Mouse (Mus musculus): Measurements from ENCODE around the gene Otop3. TPM values are rescaled to one million over a fixed set of nuclear protein-coding genes. Genes with fewer than 3 reads are reported as not detected.
A peak's percentile ranks its signal among the peaks of the same experiment; 100 is the strongest.

Otop3 gene
- polyA plus RNA-seq, 1 experiment from 2014 or later, result not detected

DNA sequence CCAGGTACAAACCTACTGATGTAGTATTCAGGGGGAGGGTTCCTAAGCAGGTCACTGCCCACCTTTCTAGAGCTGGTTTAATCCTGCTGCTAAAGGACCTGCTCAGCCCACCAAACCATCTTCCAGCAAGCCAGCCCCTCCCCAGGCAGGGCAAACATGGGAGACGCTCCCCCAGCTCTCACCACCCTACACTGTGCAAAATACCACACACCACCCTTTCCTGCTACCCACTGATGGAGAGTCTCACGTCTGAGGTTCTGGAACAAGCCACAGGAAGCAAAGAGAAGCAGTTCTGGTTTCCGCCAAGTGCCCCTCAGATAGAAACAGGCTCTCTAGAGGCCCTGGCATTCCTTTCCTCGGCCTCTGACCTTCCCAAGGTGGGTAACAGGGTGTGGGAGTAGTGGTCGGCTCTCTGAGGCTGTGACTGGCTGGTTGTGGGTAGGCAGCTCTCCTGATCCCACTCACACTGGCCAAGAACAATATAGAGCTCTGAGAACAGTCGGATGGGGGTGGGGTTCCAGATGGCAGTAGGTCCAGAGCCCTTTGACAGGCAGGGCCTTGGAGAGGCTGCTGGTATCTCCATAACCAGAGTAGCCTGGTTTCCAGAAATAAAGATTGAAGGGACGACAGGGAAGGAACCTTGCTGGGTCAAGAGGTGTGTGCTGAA lies 31.6 kb downstream of the Otop3 start:
- Histone ChIP-seq H3K4me3 (ENCODE audit: low read depth, low read length) (peak overlapping the region; percentile 54), H3K27me3 (replicated peaks; ENCODE audit: insufficient read depth, low read length) (no peaks in the 10 kb centered on the region), H3K36me3 (ENCODE audit: insufficient read depth, low read length) (no peaks in the 10 kb centered on the region), H3K4me2 (replicated peaks; ENCODE audit: low read depth, low read length) (peak overlapping the region; percentile 81), H3K27ac (ENCODE audit: low read length) (peak overlapping the region; percentile 57; the same call in 1 of the 2 replicates), H3K4me1 (ENCODE audit: insufficient read depth, low read depth, low read length) (peaks cover 10% of the 10 kb centered on the region), H3K9ac (replicated peaks; ENCODE audit: low read depth) (no peak overlapping the region), H3K9me3 (ENCODE audit: low read length) (no peaks in the 10 kb centered on the region)
- 21% methylated on average over 7 of the region's 7 CpGs for WGBS
- DNase-seq (ENCODE audit: low spot score), result peak; percentile 21
- ATAC-seq, result no peak; the same call in 1 of the 2 replicates
- no peak for TF ChIP-seq EP300 (IDR thresholded peaks at IDR 0.05)
- no peak for TF ChIP-seq CTCF (IDR thresholded peaks at IDR 0.05)

DNA sequence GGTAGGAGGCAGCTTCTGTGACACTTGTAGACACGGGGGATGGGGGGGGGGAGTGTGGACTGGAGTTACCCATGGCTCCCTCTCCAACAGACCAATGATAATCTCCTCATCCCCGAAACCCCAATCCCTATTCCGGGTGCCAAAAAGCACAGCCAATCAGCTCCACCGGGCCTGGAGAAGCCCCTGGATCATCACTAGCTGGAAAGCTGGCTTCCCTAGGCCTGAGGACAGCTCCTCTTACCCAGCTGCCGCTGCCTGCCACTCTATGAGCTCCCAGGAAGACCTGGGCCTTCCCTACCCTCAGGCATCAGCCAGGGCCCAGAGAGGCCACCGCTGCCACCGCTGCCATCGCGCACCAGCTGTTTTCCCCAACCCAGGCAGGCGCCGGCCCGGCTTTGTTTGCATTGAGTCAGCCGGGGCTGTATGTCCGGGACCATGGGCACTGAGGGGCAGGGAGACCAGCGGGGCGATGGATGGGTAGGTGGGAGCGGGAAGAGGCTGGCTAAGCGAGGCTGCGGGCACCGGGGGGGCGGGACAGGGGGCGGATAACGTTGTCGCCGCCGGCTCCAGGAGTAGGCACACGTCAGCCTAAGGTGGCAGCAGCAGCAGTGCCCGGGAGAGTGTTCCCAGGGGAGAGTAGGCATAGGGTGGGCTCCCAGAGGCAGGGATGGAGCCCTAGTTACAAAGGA lies 32.3 kb downstream of the Otop3 start:
- Histone ChIP-seq H3K9ac (replicated peaks; ENCODE audit: low read depth) (peak overlapping the region; percentile 48), H3K4me3 (ENCODE audit: low read depth, low read length) (peak overlapping the region; percentile 54), H3K27me3 (replicated peaks; ENCODE audit: insufficient read depth, low read length) (no peaks in the 10 kb centered on the region), H3K36me3 (ENCODE audit: insufficient read depth, low read length) (no peaks in the 10 kb centered on the region), H3K9me3 (ENCODE audit: low read length) (no peaks in the 10 kb centered on the region), H3K4me2 (replicated peaks; ENCODE audit: low read depth, low read length) (peak overlapping the region; percentile 81), H3K4me1 (ENCODE audit: insufficient read depth, low read depth, low read length) (peaks cover 10% of the 10 kb centered on the region), H3K27ac (ENCODE audit: low read length) (0 out of 2 replicates have a peak overlapping the region, but pooled peaks have one; percentile 57)
- WGBS, result 6% methylated on average over 28 of the region's 28 CpGs
- peak; percentile 58 for ATAC-seq
- TF ChIP-seq CTCF (IDR thresholded peaks at IDR 0.05), result no peak
- TF ChIP-seq EP300 (IDR thresholded peaks at IDR 0.05), result no peak
- DNase-seq (ENCODE audit: low spot score), result no peak

DNA sequence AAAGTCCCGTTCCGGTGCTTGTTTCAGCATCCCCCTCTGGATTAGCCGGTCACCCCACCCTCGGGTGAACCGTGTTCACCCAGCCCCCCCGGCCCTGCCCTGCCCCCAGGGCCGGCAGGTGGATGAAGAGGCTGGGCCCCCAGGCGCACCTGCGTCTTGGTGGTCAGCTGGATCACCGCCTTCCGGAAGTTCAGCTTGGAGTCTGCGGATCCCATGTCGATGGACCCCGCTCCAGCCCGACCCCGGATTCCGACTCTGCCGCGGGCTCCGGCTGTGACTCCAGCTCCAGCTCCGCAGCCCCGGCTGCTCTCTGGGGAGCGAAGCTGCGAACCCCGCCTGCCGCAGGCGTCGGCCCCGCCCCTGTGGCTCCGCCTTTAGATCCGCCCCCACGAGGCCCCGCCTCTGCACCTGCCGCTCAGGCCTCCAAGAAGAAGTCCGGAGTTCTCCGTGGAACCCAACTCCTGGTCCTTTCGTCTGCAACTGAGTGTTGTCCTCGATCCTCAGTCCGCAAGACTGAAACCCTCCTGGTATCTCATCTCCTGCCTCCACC lies 32.9 kb downstream of the Otop3 start, which contains the start of gene Hid1:
Hid1 (minus strand) TSS at position 362 of the 550 bp plus-strand sequence.
- WGBS, result 2% methylated on average over 36 of the region's 39 CpGs
- H3K36me3 ChIP-seq (ENCODE audit: insufficient read depth, low read length), result no peaks in the 10 kb centered on the region
- peak; percentile 88 for ATAC-seq
- peaks cover 10% of the 10 kb centered on the region for H3K4me1 ChIP-seq (ENCODE audit: insufficient read depth, low read depth, low read length)
- peak within 1 kb of the TSS; percentile 48 for H3K9ac ChIP-seq (replicated peaks; ENCODE audit: low read depth)
- H3K4me2 ChIP-seq (replicated peaks; ENCODE audit: low read depth, low read length), result peak within 1 kb of the TSS; percentile 81
- no peak within 1 kb of the TSS for H3K27ac ChIP-seq (ENCODE audit: low read length)
- no peaks in the 10 kb centered on the region for H3K9me3 ChIP-seq (ENCODE audit: low read length)
- peak; percentile 77 for DNase-seq (ENCODE audit: low spot score)
- peak within 1 kb of the TSS; percentile 54 for H3K4me3 ChIP-seq (ENCODE audit: low read depth, low read length)
- H3K27me3 ChIP-seq (replicated peaks; ENCODE audit: insufficient read depth, low read length), result no peaks in the 10 kb centered on the region
- TF ChIP-seq CTCF (IDR thresholded peaks at IDR 0.05), result no peak
- no peak for TF ChIP-seq EP300 (IDR thresholded peaks at IDR 0.05)

DNA sequence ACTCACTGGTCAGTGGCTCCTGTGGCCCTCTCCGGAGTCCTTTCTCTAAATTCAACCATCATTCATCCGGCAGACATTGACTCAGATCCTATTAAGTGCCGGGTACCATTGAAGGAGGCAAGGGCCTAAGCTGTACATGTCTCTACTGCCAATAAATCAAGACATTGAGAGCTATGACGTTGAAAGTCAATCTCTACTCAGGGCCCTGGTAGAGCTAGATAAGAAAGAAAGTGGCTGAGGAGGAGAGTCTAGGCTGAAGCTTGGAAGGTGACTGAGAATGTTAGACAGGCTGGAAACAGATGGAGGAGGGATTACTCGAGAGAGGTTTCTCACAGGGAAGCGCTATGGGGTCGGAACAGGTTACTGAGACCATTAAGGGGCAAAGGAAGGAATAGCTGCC lies 35.8 kb downstream of the Otop3 start:
- H3K9ac ChIP-seq (replicated peaks; ENCODE audit: low read depth), result no peak overlapping the region
- no peaks in the 10 kb centered on the region for H3K36me3 ChIP-seq (ENCODE audit: insufficient read depth, low read length)
- DNase-seq (ENCODE audit: low spot score) (no peak), ATAC-seq (no peak)
- WGBS, result 49% methylated on average over 7 of the region's 7 CpGs
- no peak for TF ChIP-seq CTCF (IDR thresholded peaks at IDR 0.05)
- TF ChIP-seq EP300 (IDR thresholded peaks at IDR 0.05), result no peak
- no peaks in the 10 kb centered on the region for H3K9me3 ChIP-seq (ENCODE audit: low read length)
- no peak overlapping the region for H3K4me3 ChIP-seq (ENCODE audit: low read depth, low read length)
- H3K27ac ChIP-seq (ENCODE audit: low read length), result no peak overlapping the region
- H3K4me1 ChIP-seq (ENCODE audit: insufficient read depth, low read depth, low read length), result peaks cover 15% of the 10 kb centered on the region
- H3K4me2 ChIP-seq (replicated peaks; ENCODE audit: low read depth, low read length), result no peak overlapping the region
- H3K27me3 ChIP-seq (replicated peaks; ENCODE audit: insufficient read depth, low read length), result peaks cover 3% of the 10 kb centered on the region; the same call in 1 of the 2 replicates

DNA sequence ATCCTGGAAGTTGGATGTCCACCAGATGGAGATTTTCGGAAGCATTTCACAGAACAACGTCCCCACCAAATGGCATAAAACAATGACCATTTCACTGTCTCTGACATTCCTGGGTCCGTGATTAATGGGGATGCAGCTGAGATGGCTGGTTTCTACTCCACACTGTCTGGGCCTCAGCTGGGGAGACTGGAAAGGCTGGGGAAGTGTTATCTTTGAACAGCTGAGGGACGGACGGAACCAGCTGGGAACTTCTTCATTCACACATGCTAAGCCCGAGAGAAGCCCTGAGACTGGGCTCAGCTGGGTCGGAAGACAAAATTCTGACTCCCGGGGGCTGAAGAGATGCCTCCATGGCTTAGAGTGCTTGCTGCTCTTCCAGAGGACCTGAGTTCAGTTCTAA lies 36.8 kb downstream of the Otop3 start:
- Histone ChIP-seq H3K36me3 (ENCODE audit: insufficient read depth, low read length) (no peaks in the 10 kb centered on the region), H3K9me3 (ENCODE audit: low read length) (no peaks in the 10 kb centered on the region), H3K27me3 (replicated peaks; ENCODE audit: insufficient read depth, low read length) (peaks cover 3% of the 10 kb centered on the region; the same call in 1 of the 2 replicates), H3K4me2 (replicated peaks; ENCODE audit: low read depth, low read length) (no peak overlapping the region), H3K4me1 (ENCODE audit: insufficient read depth, low read depth, low read length) (peaks cover 8% of the 10 kb centered on the region), H3K4me3 (ENCODE audit: low read depth, low read length) (no peak overlapping the region), H3K9ac (replicated peaks; ENCODE audit: low read depth) (no peak overlapping the region), H3K27ac (ENCODE audit: low read length) (no peak overlapping the region)
- DNase-seq (ENCODE audit: low spot score) (no peak), ATAC-seq (no peak)
- WGBS, result 55% methylated on average over 8 of the region's 8 CpGs
- no peak for TF ChIP-seq EP300 (IDR thresholded peaks at IDR 0.05)
- no peak for TF ChIP-seq CTCF (IDR thresholded peaks at IDR 0.05)

DNA sequence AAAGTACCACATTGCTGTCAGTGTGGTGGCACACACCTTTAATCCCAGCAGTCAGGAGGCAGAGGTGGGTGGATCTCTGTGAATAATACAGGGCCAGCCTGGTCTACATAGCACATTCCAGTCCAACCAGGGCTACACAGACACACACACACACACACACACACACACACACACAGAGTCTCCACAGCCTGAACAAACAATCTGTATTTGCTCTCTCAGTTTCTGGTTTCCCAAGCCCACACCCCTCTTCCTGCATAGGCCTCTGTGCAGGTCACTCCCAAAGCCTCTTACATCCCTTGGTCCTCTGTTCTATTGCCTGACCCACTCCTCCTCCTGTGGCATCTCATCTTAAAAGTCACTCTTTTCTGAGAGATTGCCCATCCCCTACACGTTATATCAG lies 37.5 kb downstream of the Otop3 start:
- H3K4me3 ChIP-seq (ENCODE audit: low read depth, low read length), result no peak overlapping the region
- WGBS, result 61% methylated on average over 1 of the region's 1 CpGs
- peaks cover 5% of the 10 kb centered on the region; the same call in 1 of the 2 replicates for H3K4me1 ChIP-seq (ENCODE audit: insufficient read depth, low read depth, low read length)
- no peak overlapping the region for H3K4me2 ChIP-seq (replicated peaks; ENCODE audit: low read depth, low read length)
- no peak overlapping the region for H3K9ac ChIP-seq (replicated peaks; ENCODE audit: low read depth)
- no peak for TF ChIP-seq EP300 (IDR thresholded peaks at IDR 0.05)
- TF ChIP-seq CTCF (IDR thresholded peaks at IDR 0.05), result no peak
- no peak overlapping the region for H3K27ac ChIP-seq (ENCODE audit: low read length)
- no peak for DNase-seq (ENCODE audit: low spot score)
- no peaks in the 10 kb centered on the region for H3K36me3 ChIP-seq (ENCODE audit: insufficient read depth, low read length)
- ATAC-seq, result no peak
- peaks cover 3% of the 10 kb centered on the region; the same call in 1 of the 2 replicates for H3K27me3 ChIP-seq (replicated peaks; ENCODE audit: insufficient read depth, low read length)
- no peaks in the 10 kb centered on the region for H3K9me3 ChIP-seq (ENCODE audit: low read length)

All from lung, postnatal 0 days (tissue).